Mouse (Mus musculus): ENCODE measurements at regions not wholly inside any gene's neighbourhood (a gene's known extent, or its start where the extent isn't known, plus 50 kb on each side); places are given as distances from the start of the nearest gene placed in this dataset.

- DNase-seq (ENCODE audit: low spot score) (no peak), ATAC-seq (ENCODE audit: low read depth) (no peak)
- no peak overlapping the region for H3K9ac ChIP-seq (ENCODE audit: low read depth, low read length)
- H3K4me2 ChIP-seq (ENCODE audit: low read depth, low read length) = no peak overlapping the region
- H3K4me3 ChIP-seq (ENCODE audit: low read depth, low read length) = no peak overlapping the region
- no peaks in the 10 kb centered on the region for H3K4me1 ChIP-seq (ENCODE audit: control insufficient read depth, insufficient read depth, low read length)
- no peaks in the 10 kb centered on the region for H3K36me3 ChIP-seq (ENCODE audit: control insufficient read depth, insufficient read depth, low read length)
- no peaks in the 10 kb centered on the region for H3K27me3 ChIP-seq (replicated peaks; ENCODE audit: control insufficient read depth, insufficient read depth, low read length)
- no peaks in the 10 kb centered on the region for H3K9me3 ChIP-seq (ENCODE audit: control insufficient read depth, low read length)
- H3K27ac ChIP-seq (replicated peaks; ENCODE audit: low read depth, low read length) = no peak overlapping the region
Measured at GRCm38 (mm10) chr8:54392866-54393265, 136.5 kb upstream of the Asb5 start.

- H3K36me3 ChIP-seq (ENCODE audit: control insufficient read depth, insufficient read depth, low read length) = no peaks in the 10 kb centered on the region
- no peak overlapping the region for H3K4me3 ChIP-seq (ENCODE audit: low read depth, low read length)
- no peak overlapping the region for H3K4me2 ChIP-seq (ENCODE audit: low read depth, low read length)
- no peak overlapping the region for H3K9ac ChIP-seq (ENCODE audit: low read depth, low read length)
- no peaks in the 10 kb centered on the region for H3K9me3 ChIP-seq (ENCODE audit: control insufficient read depth, low read length)
- H3K4me1 ChIP-seq (ENCODE audit: control insufficient read depth, insufficient read depth, low read length) = no peaks in the 10 kb centered on the region
- 79% methylated on average over 12 of the region's 12 CpGs for WGBS
- ATAC-seq (ENCODE audit: low read depth) (no peak), DNase-seq (ENCODE audit: low spot score) (peak; percentile 2)
- no peak overlapping the region for H3K27ac ChIP-seq (replicated peaks; ENCODE audit: low read depth, low read length)
- no peaks in the 10 kb centered on the region for H3K27me3 ChIP-seq (replicated peaks; ENCODE audit: control insufficient read depth, insufficient read depth, low read length)
Measured at GRCm38 (mm10) chr8:54393466-54394197, 135.7 kb upstream of the Asb5 start.

- Histone ChIP-seq H3K36me3 (ENCODE audit: control insufficient read depth, insufficient read depth, low read length) (no peaks in the 10 kb centered on the region), H3K4me1 (ENCODE audit: control insufficient read depth, insufficient read depth, low read length) (no peaks in the 10 kb centered on the region), H3K4me2 (ENCODE audit: low read depth, low read length) (no peak overlapping the region), H3K27ac (replicated peaks; ENCODE audit: low read depth, low read length) (no peak overlapping the region), H3K4me3 (ENCODE audit: low read depth, low read length) (no peak overlapping the region), H3K9ac (ENCODE audit: low read depth, low read length) (no peak overlapping the region), H3K9me3 (ENCODE audit: control insufficient read depth, low read length) (no peaks in the 10 kb centered on the region), H3K27me3 (replicated peaks; ENCODE audit: control insufficient read depth, insufficient read depth, low read length) (no peaks in the 10 kb centered on the region)
- ATAC-seq (ENCODE audit: low read depth) (no peak), DNase-seq (ENCODE audit: low spot score) (no peak)
- WGBS = 95% methylated on average over 2 of the region's 2 CpGs
Measured at GRCm38 (mm10) chr8:54405723-54406122, 123.7 kb upstream of the Asb5 start.

GRCm38 (mm10) chr8:54414092-54414799 lies 115.1 kb upstream of the Asb5 start:
- ATAC-seq (ENCODE audit: low read depth) (no peak), DNase-seq (ENCODE audit: low spot score) (no peak)
- WGBS = 63% methylated on average over 4 of the region's 4 CpGs
- Histone ChIP-seq H3K27me3 (replicated peaks; ENCODE audit: control insufficient read depth, insufficient read depth, low read length) (no peaks in the 10 kb centered on the region), H3K36me3 (ENCODE audit: control insufficient read depth, insufficient read depth, low read length) (no peaks in the 10 kb centered on the region), H3K9me3 (ENCODE audit: control insufficient read depth, low read length) (no peaks in the 10 kb centered on the region), H3K9ac (ENCODE audit: low read depth, low read length) (no peak overlapping the region), H3K4me3 (ENCODE audit: low read depth, low read length) (no peak overlapping the region), H3K4me2 (ENCODE audit: low read depth, low read length) (no peak overlapping the region), H3K4me1 (ENCODE audit: control insufficient read depth, insufficient read depth, low read length) (no peaks in the 10 kb centered on the region), H3K27ac (replicated peaks; ENCODE audit: low read depth, low read length) (no peak overlapping the region)

- Histone ChIP-seq H3K36me3 (ENCODE audit: control insufficient read depth, insufficient read depth, low read length) (no peaks in the 10 kb centered on the region), H3K9ac (ENCODE audit: low read depth, low read length) (no peak overlapping the region), H3K4me2 (ENCODE audit: low read depth, low read length) (no peak overlapping the region), H3K27ac (replicated peaks; ENCODE audit: low read depth, low read length) (no peak overlapping the region), H3K9me3 (ENCODE audit: control insufficient read depth, low read length) (no peaks in the 10 kb centered on the region), H3K4me3 (ENCODE audit: low read depth, low read length) (no peak overlapping the region), H3K27me3 (replicated peaks; ENCODE audit: control insufficient read depth, insufficient read depth, low read length) (no peaks in the 10 kb centered on the region), H3K4me1 (ENCODE audit: control insufficient read depth, insufficient read depth, low read length) (no peaks in the 10 kb centered on the region)
- no peak for DNase-seq (ENCODE audit: low spot score)
- no peak for ATAC-seq (ENCODE audit: low read depth)
- 78% methylated on average over 2 of the region's 2 CpGs for WGBS
Measured at GRCm38 (mm10) chr8:54416691-54417090, 112.7 kb upstream of the Asb5 start.

GRCm38 (mm10) chr8:54418035-54418434 lies 111.3 kb upstream of the Asb5 start:
- H3K9ac ChIP-seq (ENCODE audit: low read depth, low read length) = no peak overlapping the region
- WGBS = 88% methylated on average over 2 of the region's 2 CpGs
- no peak for ATAC-seq (ENCODE audit: low read depth)

GRCm38 (mm10) chr8:54420339-54421098 lies 108.9 kb upstream of the Asb5 start:
- no peaks in the 10 kb centered on the region for H3K4me1 ChIP-seq (ENCODE audit: control insufficient read depth, insufficient read depth, low read length)
- 74% methylated on average over 6 of the region's 6 CpGs for WGBS

More at GRCm38 (mm10) chr8:54418035-54418434, 111.3 kb upstream of the Asb5 start:
- H3K36me3 ChIP-seq (ENCODE audit: control insufficient read depth, insufficient read depth, low read length) = no peaks in the 10 kb centered on the region
- no peaks in the 10 kb centered on the region for H3K4me1 ChIP-seq (ENCODE audit: control insufficient read depth, insufficient read depth, low read length)
- no peak overlapping the region for H3K4me3 ChIP-seq (ENCODE audit: low read depth, low read length)
- no peak for DNase-seq (ENCODE audit: low spot score)
- no peak overlapping the region for H3K4me2 ChIP-seq (ENCODE audit: low read depth, low read length)
- no peak overlapping the region for H3K27ac ChIP-seq (replicated peaks; ENCODE audit: low read depth, low read length)
- H3K27me3 ChIP-seq (replicated peaks; ENCODE audit: control insufficient read depth, insufficient read depth, low read length) = no peaks in the 10 kb centered on the region
- H3K9me3 ChIP-seq (ENCODE audit: control insufficient read depth, low read length) = no peaks in the 10 kb centered on the region

GRCm38 (mm10) chr8:54425039-54425438 lies 104.3 kb upstream of the Asb5 start:
- Histone ChIP-seq H3K4me1 (ENCODE audit: control insufficient read depth, insufficient read depth, low read length) (no peaks in the 10 kb centered on the region), H3K9me3 (ENCODE audit: control insufficient read depth, low read length) (no peaks in the 10 kb centered on the region), H3K4me3 (ENCODE audit: low read depth, low read length) (no peak overlapping the region), H3K27ac (replicated peaks; ENCODE audit: low read depth, low read length) (no peak overlapping the region), H3K27me3 (replicated peaks; ENCODE audit: control insufficient read depth, insufficient read depth, low read length) (no peaks in the 10 kb centered on the region), H3K4me2 (ENCODE audit: low read depth, low read length) (no peak overlapping the region), H3K36me3 (ENCODE audit: control insufficient read depth, insufficient read depth, low read length) (no peaks in the 10 kb centered on the region), H3K9ac (ENCODE audit: low read depth, low read length) (no peak overlapping the region)
- ATAC-seq (ENCODE audit: low read depth) (no peak), DNase-seq (ENCODE audit: low spot score) (no peak)
- WGBS = 85% methylated on average over 3 of the region's 3 CpGs

More at GRCm38 (mm10) chr8:54420339-54421098, 108.9 kb upstream of the Asb5 start:
- H3K4me3 ChIP-seq (ENCODE audit: low read depth, low read length) = no peak overlapping the region
- no peak overlapping the region for H3K27ac ChIP-seq (replicated peaks; ENCODE audit: low read depth, low read length)
- no peaks in the 10 kb centered on the region for H3K36me3 ChIP-seq (ENCODE audit: control insufficient read depth, insufficient read depth, low read length)
- no peak overlapping the region for H3K4me2 ChIP-seq (ENCODE audit: low read depth, low read length)
- no peaks in the 10 kb centered on the region for H3K9me3 ChIP-seq (ENCODE audit: control insufficient read depth, low read length)
- ATAC-seq (ENCODE audit: low read depth) = no peak
- H3K27me3 ChIP-seq (replicated peaks; ENCODE audit: control insufficient read depth, insufficient read depth, low read length) = no peaks in the 10 kb centered on the region
- no peak overlapping the region for H3K9ac ChIP-seq (ENCODE audit: low read depth, low read length)
- DNase-seq (ENCODE audit: low spot score) = peak; percentile 4

Data from embryonic facial prominence, embryonic 14.5 days (tissue).